Mouse (Mus musculus): ENCODE data around the gene Pros1. TPM values are rescaled to one million over a fixed set of nuclear protein-coding genes. Genes with fewer than 3 reads are reported as not detected.
A peak's percentile ranks its signal among the peaks of the same experiment; 100 is the strongest.

The Pros1 gene
- polyA plus RNA-seq (2016; fragmentation: Nextera tagmentation; extraction: Ambion mirVana): 14.0 and 18.4 TPM in 2 replicates

DNA sequence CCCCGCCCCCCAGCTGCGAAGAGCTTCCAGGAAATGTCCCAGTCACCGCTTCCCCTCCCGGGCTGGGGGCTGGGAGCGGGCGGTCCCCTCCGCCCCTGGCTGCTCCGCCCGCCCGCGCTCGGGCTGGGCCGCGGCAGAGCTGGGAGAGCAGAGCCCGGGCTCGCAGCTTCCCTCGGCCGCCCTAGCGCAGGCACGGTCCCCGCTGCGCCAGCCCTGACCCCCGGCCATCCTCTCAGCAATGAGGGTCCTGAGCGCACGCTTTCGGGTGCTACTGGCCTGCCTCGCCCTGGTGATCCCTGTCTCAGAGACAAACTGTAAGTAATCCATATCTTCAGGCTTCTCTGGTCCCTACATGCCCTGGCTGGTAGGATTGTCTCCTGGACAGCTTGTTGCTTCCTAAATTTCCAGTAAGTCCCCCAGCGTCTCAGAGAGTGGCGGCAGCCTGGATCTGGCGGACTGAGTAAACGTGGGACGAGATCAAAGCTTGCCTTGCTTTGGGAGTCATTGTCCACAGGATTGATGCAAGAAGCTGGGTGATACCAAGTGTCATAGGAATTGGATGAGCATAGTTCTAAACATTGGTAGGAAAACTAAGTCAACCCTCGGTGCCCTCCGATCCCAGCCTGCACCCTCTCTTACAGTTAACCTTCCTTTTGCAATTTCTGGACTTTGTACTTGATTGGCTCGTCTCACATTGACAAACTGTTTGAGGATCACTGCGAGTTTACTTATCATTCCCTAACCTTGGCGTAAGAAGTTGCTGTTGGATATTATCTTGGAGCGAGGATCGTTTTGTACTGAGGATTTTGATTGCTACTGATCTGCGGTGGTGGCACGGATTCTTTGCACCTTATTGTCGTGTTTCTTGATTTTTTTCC lies at the start of gene Pros1:
Pros1 (plus strand) TSS at position 117 of the 878 bp plus-strand sequence.
- Histone ChIP-seq H3K4me3 (peak within 1 kb of the TSS; percentile 53), H3K27ac (replicated peaks) (0 out of 2 replicates have a peak within 1 kb of the TSS, but pooled peaks have one; percentile 15), H3K9ac (replicated peaks) (peak within 1 kb of the TSS; percentile 74), H3K9me3 (no peaks in the 10 kb centered on the region), H3K4me1 (no peaks in the 10 kb centered on the region), H3K36me3 (no peaks in the 10 kb centered on the region), H3K4me2 (replicated peaks) (peak within 1 kb of the TSS; percentile 71), H3K27me3 (no peaks in the 10 kb centered on the region)
- ATAC-seq (ENCODE audit: low FRiP score, low read depth): peak; percentile 95
- WGBS: 3% methylated on average over 36 of the region's 42 CpGs

GRCm38 (mm10) chr16:62804621-62805020 lies 49.5 kb upstream of the Pros1 start:
- H3K4me1 ChIP-seq: peaks cover 5% of the 10 kb centered on the region; the same call in 1 of the 2 replicates
- WGBS: 94% methylated on average over 3 of the region's 3 CpGs
- no peak overlapping the region for H3K9ac ChIP-seq (replicated peaks)
- no peak overlapping the region for H3K4me3 ChIP-seq
- H3K9me3 ChIP-seq: no peaks in the 10 kb centered on the region
- no peak overlapping the region for H3K27ac ChIP-seq (replicated peaks)
- peaks cover 18% of the 10 kb centered on the region for H3K36me3 ChIP-seq
- ATAC-seq (ENCODE audit: low FRiP score, low read depth): no peak
- no peaks in the 10 kb centered on the region for H3K27me3 ChIP-seq
- no peak overlapping the region for H3K4me2 ChIP-seq (replicated peaks)

DNA sequence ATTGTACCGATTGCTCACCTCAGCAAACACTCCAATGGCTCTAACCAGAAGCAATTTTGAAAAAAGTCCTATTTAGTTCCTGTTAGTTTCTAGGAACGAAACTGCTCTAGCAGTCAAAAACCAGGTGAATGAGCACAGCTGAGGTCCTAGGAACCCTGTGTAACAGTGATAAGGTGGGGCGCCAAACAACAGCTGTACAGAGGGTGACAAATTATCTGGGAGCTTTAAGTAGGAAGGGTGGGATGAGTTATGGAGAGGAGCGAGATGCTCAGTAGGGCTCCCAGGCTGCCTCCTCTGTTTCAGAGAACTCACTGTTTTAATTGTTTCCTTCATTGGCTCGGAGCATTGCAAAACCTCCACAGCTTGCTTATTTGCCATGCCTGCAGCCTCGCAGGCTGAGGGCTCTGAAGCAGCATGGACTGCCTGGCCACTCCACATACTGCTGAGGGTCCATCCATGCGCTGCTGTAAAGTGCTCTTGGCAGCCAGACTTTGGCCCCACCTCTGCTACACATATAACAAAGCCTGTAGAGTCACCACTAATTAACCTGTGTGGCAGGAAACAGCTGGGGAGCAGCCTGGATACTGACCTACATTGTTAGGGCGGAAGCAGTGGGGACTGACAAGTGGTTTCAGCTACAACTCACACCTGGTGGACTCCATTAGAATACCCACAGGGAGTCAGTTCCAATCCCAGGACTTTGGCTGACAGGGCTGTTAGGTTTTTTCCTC lies 46.7 kb upstream of the Pros1 start:
- H3K4me2 ChIP-seq (replicated peaks): no peak overlapping the region
- peaks cover 5% of the 10 kb centered on the region; the same call in 1 of the 2 replicates for H3K4me1 ChIP-seq
- H3K9ac ChIP-seq (replicated peaks): no peak overlapping the region
- H3K36me3 ChIP-seq: peaks cover 7% of the 10 kb centered on the region; the same call in 1 of the 2 replicates
- no peaks in the 10 kb centered on the region for H3K27me3 ChIP-seq
- no peak for ATAC-seq (ENCODE audit: low FRiP score, low read depth)
- H3K9me3 ChIP-seq: no peaks in the 10 kb centered on the region
- no peak overlapping the region for H3K27ac ChIP-seq (replicated peaks)
- WGBS: 67% methylated on average over 8 of the region's 8 CpGs
- no peak overlapping the region for H3K4me3 ChIP-seq

- no peaks in the 10 kb centered on the region for H3K27me3 ChIP-seq
- 91% methylated on average over 4 of the region's 4 CpGs for WGBS
- no peaks in the 10 kb centered on the region for H3K36me3 ChIP-seq
- H3K27ac ChIP-seq (replicated peaks): no peak overlapping the region
- no peak overlapping the region for H3K4me3 ChIP-seq
- H3K9ac ChIP-seq (replicated peaks): no peak overlapping the region
- H3K4me2 ChIP-seq (replicated peaks): no peak overlapping the region
- no peaks in the 10 kb centered on the region for H3K9me3 ChIP-seq
- H3K4me1 ChIP-seq: peaks cover 5% of the 10 kb centered on the region; the same call in 1 of the 2 replicates
- ATAC-seq (ENCODE audit: low FRiP score, low read depth): no peak
These were observed 43.3 kb upstream of the Pros1 start for GRCm38 (mm10) chr16:62810855-62811254.

- Histone ChIP-seq H3K9ac (replicated peaks) (no peak overlapping the region), H3K4me2 (replicated peaks) (no peak overlapping the region), H3K27ac (replicated peaks) (no peak overlapping the region), H3K27me3 (no peaks in the 10 kb centered on the region), H3K4me1 (no peaks in the 10 kb centered on the region), H3K36me3 (no peaks in the 10 kb centered on the region), H3K4me3 (no peak overlapping the region), H3K9me3 (no peaks in the 10 kb centered on the region)
- WGBS: 79% methylated on average over 5 of the region's 5 CpGs
- no peak for ATAC-seq (ENCODE audit: low FRiP score, low read depth)
These were observed 40.3 kb upstream of the Pros1 start for GRCm38 (mm10) chr16:62813790-62814189.

DNA sequence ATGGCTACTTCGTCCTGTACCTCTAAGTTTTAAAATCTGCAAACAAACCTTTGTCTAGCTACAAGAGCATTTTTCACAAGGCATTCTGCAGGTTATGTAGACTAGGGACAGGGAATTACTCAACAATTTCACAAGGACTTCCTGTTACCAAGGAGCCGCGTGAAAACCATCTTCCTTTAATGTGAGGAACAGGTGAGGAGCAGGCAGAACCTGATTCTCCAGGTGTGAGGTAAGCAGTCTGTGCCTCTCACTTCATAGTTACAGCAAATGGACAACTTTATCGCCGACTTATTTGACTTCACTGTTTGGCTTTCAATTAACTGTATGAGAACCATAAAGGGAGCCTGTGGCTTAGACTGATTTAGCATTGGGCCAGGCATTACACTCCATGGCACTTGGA lies 39.6 kb upstream of the Pros1 start, which contains the start of gene Stx19:
Stx19 (plus strand) TSS at position 186 of the 400 bp plus-strand sequence.
- H3K9ac ChIP-seq (replicated peaks): no peak within 1 kb of the TSS
- WGBS: 86% methylated on average over 5 of the region's 5 CpGs
- no peak within 1 kb of the TSS for H3K4me2 ChIP-seq (replicated peaks)
- ATAC-seq (ENCODE audit: low FRiP score, low read depth): no peak
- H3K9me3 ChIP-seq: no peaks in the 10 kb centered on the region
- no peaks in the 10 kb centered on the region for H3K4me1 ChIP-seq
- H3K27ac ChIP-seq (replicated peaks): no peak within 1 kb of the TSS
- H3K27me3 ChIP-seq: no peaks in the 10 kb centered on the region
- no peak within 1 kb of the TSS for H3K4me3 ChIP-seq
- H3K36me3 ChIP-seq: no peaks in the 10 kb centered on the region

DNA sequence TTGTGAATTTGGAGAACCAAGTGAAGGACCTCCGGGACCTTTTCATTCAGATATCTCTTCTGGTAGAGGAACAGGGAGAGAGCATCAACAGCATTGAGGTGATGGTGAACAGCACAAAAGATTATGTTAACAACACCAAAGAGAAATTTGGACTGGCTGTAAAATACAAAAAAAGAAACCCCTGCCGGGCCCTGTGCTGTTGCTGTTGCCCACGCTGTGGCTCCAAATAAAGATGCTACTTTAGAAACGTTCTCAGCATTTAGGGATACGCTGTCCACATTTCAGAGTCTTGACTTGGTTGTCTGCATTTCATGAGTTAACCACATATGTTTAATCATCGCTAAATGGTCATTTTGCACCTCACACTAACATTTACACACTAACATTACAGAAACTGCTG lies 31.6 kb upstream of the Pros1 start:
- H3K4me1 ChIP-seq: no peaks in the 10 kb centered on the region
- no peaks in the 10 kb centered on the region for H3K27me3 ChIP-seq
- no peak overlapping the region for H3K27ac ChIP-seq (replicated peaks)
- H3K9ac ChIP-seq (replicated peaks): no peak overlapping the region
- ATAC-seq (ENCODE audit: low FRiP score, low read depth): no peak
- H3K36me3 ChIP-seq: no peaks in the 10 kb centered on the region
- H3K4me2 ChIP-seq (replicated peaks): no peak overlapping the region
- H3K4me3 ChIP-seq: no peak overlapping the region
- H3K9me3 ChIP-seq: no peaks in the 10 kb centered on the region
- WGBS: 93% methylated on average over 6 of the region's 6 CpGs

DNA sequence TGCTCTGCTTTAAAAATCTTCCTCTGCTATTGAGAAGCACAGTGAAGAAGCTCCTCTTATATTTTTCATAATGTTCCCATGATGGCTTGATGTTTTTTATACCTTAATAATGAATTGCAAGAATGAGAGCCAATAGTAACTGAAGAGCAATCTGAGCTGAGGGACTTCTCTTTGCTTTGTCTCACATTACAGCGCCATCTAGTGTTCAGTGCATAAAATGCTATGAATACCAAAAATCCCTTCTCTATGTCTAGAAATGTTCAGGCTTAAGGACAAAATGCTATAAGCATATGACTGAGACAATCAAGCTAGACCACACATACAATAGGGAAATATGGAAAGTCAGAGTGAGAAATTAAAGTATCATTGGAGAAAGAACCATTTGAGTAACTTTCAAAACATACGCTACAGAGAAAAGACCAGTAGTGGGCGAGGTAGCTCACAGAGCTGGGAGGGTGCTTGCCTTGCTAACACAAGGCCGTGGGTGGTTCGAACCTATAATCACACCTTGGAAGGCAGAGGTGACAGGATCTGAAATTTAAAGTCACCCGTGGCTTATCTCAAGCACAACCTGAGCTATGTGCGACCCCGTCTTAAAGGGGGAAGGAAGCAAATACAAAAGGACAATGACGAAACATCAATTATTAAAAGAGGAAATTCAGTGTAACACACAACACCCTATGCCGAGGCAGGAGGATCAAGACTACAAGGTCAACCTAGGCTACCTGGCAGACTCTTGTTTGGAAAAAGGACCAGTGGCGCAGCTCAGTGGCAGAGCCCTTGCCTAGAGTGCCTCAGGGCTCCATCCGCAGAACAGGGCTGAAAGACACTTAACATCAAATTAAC lies 27.7 kb upstream of the Pros1 start:
- Histone ChIP-seq H3K36me3 (no peaks in the 10 kb centered on the region), H3K4me2 (replicated peaks) (no peak overlapping the region), H3K9ac (replicated peaks) (no peak overlapping the region), H3K27me3 (no peaks in the 10 kb centered on the region), H3K4me3 (no peak overlapping the region), H3K4me1 (no peaks in the 10 kb centered on the region), H3K27ac (replicated peaks) (no peak overlapping the region), H3K9me3 (no peaks in the 10 kb centered on the region)
- peak; percentile 44; the same call in 1 of the 2 replicates for ATAC-seq (ENCODE audit: low FRiP score, low read depth)
- 80% methylated on average over 12 of the region's 12 CpGs for WGBS

DNA sequence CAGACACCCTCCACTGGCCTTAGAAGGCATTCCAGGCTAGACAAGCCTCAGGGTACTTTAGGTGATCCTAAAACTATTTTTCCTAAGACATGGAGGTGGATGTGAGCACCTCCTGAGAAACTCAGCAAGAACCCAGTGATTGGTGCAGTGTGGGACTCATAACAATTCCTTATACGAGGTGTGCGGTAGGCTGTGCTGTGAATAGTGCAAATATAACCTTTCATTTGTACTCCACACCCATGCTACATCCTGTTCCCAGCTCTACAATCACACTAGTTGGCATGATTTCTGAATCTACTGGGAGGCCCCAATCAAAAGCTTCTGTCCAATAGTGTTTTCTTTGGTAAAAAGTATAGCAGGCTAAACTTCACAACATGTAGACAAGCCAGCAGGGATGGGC lies 22.1 kb upstream of the Pros1 start:
- ATAC-seq (ENCODE audit: low FRiP score, low read depth): 0 out of 2 replicates have a peak, but pooled peaks have one; percentile 5
- Histone ChIP-seq H3K27me3 (no peaks in the 10 kb centered on the region), H3K4me3 (no peak overlapping the region), H3K36me3 (no peaks in the 10 kb centered on the region), H3K27ac (replicated peaks) (no peak overlapping the region), H3K9me3 (no peaks in the 10 kb centered on the region), H3K4me2 (replicated peaks) (no peak overlapping the region), H3K9ac (replicated peaks) (no peak overlapping the region), H3K4me1 (no peaks in the 10 kb centered on the region)
- 91% methylated on average over 2 of the region's 2 CpGs for WGBS

GRCm38 (mm10) chr16:62832481-62832880 lies 21.6 kb upstream of the Pros1 start:
- Histone ChIP-seq H3K27ac (replicated peaks) (no peak overlapping the region), H3K4me1 (no peaks in the 10 kb centered on the region), H3K4me3 (no peak overlapping the region), H3K9ac (replicated peaks) (no peak overlapping the region), H3K9me3 (no peaks in the 10 kb centered on the region), H3K27me3 (no peaks in the 10 kb centered on the region), H3K4me2 (replicated peaks) (no peak overlapping the region), H3K36me3 (no peaks in the 10 kb centered on the region)
- WGBS: 15% methylated on average over 4 of the region's 4 CpGs
- peak; percentile 68 for ATAC-seq (ENCODE audit: low FRiP score, low read depth)

DNA sequence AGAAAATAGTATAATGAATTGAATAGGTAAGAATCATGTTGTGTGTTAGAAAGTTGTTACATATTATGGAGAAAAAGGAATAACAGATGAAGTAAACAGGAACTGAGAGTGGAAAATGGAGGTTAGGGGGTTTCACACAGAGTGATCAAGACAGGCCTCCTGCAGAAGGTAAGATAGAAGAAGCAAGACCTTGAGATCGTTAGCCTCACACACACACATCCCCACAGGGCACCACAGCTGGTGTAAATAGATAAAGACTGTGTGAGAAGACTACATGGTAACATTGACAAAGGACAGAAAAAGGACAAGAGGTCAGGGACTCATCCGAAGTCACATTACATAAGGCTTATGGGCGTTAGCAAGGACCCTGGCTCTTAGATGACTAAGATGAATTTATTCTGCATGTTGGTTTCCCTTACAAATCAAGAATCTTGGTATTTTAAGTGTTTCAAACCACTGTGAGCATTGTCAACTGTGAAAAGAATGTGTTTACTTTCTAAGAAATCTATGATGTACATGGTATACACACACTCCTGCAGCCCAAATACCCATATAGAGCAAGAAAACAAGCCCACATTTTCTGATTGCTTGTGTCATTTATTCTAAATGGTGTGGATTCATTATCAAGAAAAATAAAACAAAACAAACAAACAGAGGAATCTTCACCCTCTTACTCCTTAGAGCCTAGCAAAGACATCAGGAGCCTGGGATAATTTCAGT lies 19.9 kb upstream of the Pros1 start:
- Histone ChIP-seq H3K36me3 (no peaks in the 10 kb centered on the region), H3K9ac (replicated peaks) (no peak overlapping the region), H3K27me3 (no peaks in the 10 kb centered on the region), H3K4me3 (no peak overlapping the region), H3K27ac (replicated peaks) (no peak overlapping the region), H3K4me1 (no peaks in the 10 kb centered on the region), H3K9me3 (no peaks in the 10 kb centered on the region), H3K4me2 (replicated peaks) (no peak overlapping the region)
- 72% methylated on average over 3 of the region's 3 CpGs for WGBS
- ATAC-seq (ENCODE audit: low FRiP score, low read depth): no peak
